Mouse (Mus musculus) myocyte (in vitro differentiated cells): ENCODE results near the gene Fam107b.

Source experiments
- MAX ChIP-seq: IDR thresholded peaks from one replicate; pipeline ENCODE4 v1.6.1; 2011; ENCODE audit warnings: low read depth, mild to moderate bottlenecking, control low read depth
- POLR2A ChIP-seq: IDR thresholded peaks from one replicate; pipeline ENCODE4 v1.6.1; 2011; ENCODE audit warnings: low read depth, mild to moderate bottlenecking, control low read depth, moderate library complexity; ENCODE audit not compliant: insufficient read length

DNA sequence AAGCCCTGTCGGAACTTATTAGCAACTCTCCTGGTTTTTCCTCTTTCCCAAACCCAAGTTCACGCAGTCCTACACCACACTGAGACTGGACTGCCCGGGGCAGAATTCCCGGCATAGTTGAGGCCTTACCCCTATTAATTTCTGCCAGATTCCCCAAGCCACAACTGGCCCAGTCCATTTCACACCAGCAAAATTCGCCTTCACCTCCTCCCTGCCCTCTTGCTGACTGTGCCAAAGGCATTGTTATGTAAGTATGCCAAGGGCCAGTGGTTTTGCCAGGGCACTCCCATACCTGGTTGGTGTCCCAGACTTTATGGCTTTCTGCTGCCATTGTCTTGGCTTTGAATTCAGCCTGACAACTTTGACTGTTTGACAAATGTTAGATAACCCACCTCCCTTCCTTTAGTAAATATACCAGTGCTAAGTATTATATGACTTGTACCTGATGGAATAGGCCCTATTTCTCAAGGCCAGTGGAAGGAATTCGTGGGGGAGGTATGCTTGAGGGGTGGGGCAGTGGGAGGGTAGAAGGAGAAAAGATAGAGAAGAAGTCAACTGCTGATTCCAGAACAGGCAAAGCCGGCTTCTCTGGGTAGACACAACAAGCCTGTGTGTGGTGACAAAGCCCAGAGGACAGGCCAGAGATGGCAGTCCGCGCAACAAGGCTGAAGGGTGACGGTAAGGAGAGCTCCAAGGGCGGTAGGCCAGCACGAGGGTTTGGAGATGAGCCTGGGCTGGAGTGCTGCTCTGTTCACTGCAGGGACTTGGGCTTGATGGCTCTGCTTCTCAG is 178.6 kb downstream of the Fam107b start:
- TF ChIP-seq MAX: no peak
- TF ChIP-seq POLR2A: no peak
